Mouse (Mus musculus) brown adipose tissue, adult 24 weeks (tissue): ENCODE measurements around the gene Usp38. TPM values are rescaled to one million over a fixed set of nuclear protein-coding genes. Genes with fewer than 3 reads are reported as not detected.

Source experiments
- H3K27ac ChIP-seq: fragments of 200-500 bp; replicated peaks from 2 replicates; pipeline ENCODE4 v1.5.1; 2012; ENCODE audit warnings: low read depth, mild to moderate bottlenecking, low read length
- H3K4me1 ChIP-seq: fragments of 200-500 bp; 2 replicates; pipeline ENCODE4 v1.6.1; 2012; ENCODE audit warnings: low read length, mixed read lengths; ENCODE audit not compliant: control insufficient read depth, insufficient read depth, insufficient read length
- H3K4me3 ChIP-seq: fragments of 200-500 bp; 2 replicates; pipeline ENCODE4 v1.5.1; 2012; ENCODE audit warnings: low read depth, mild to moderate bottlenecking, low read length, moderate library complexity; ENCODE audit not compliant: insufficient read depth
- polyA plus RNA-seq: library from polyadenylated mRNA; stranded (reverse); fragments of >200 nt; gene quantifications from 2 replicates; pipeline ENCODE4 v1.2.4, GENCODE M21; 2012; ENCODE audit not compliant: missing spikeins, insufficient read depth, insufficient read length

The Usp38 gene
- polyA plus RNA-seq, 1 experiment, result 8.8 TPM

GRCm38 (mm10) chr8:80943742-80944141, 71.0 kb downstream of the Usp38 start:
- Histone ChIP-seq H3K27ac (no peak overlapping the region), H3K4me3 (no peak overlapping the region), H3K4me1 (peaks cover 6% of the 10 kb centered on the region; the same call in 1 of the 2 replicates)

GRCm38 (mm10) chr8:80941621-80942020, 73.1 kb downstream of the Usp38 start:
- Histone ChIP-seq H3K4me1 (peaks cover 11% of the 10 kb centered on the region; the same call in 1 of the 2 replicates), H3K27ac (no peak overlapping the region), H3K4me3 (no peak overlapping the region)

GRCm38 (mm10) chr8:80937814-80938650, 76.7 kb downstream of the Usp38 start:
- no peak overlapping the region for H3K4me3 ChIP-seq
- peaks cover 11% of the 10 kb centered on the region; the same call in 1 of the 2 replicates for H3K4me1 ChIP-seq
- H3K27ac ChIP-seq, result no peak overlapping the region

Other genes starting within 250 kb of the Usp38 start
- 6.1 and 8.2 TPM in 2 replicates for gene Gab1, start 134.4 kb downstream of the Usp38 start, polyA plus RNA-seq